Mouse (Mus musculus) spleen, embryonic (tissue): ENCODE data around the gene Fam198a.
"Not testable (repeated sequence)": the region's sequence is repeated elsewhere in the genome, so short reads cannot be mapped to it uniquely, and the experiment has no call there.

ENCODE experiments used
- CTCF ChIA-PET: fragments of 350-600 bp; sonication (Branson Sonifier 250); formaldehyde crosslinking; loops from one replicate; lab custom pipeline; 2022; lab: Charles Lee

The Fam198a gene

GRCm38 (mm10) chr9:122018782-122019395, 68.1 kb downstream of the Fam198a start:
- CTCF ChIA-PET = no interaction called here

- CTCF ChIA-PET = no interaction called here
Measured at GRCm38 (mm10) chr9:122020321-122020720, 69.5 kb downstream of the Fam198a start.

- CTCF ChIA-PET = not testable (repeated sequence)
Measured at GRCm38 (mm10) chr9:122021171-122021570, 70.4 kb downstream of the Fam198a start.

DNA sequence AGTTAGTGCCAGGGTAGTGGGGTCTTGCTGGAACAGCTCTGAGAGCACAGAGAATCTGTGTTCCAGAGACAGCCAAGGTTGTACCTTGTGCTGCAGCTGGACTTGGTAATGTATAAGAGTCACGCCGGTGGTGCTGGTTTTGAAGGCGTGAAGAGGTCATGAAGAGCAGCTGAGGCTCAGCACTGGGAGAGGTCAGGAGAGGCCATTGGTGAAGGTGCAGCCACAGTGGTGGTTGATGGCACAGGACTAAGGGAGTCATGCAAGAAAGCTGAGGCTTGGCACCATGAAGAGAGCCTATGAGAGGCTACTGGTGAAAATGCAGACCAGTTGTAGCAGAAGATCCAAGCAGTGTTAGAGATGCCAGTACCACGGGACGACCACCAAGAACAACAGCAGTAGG, 70.8 kb downstream of the Fam198a start:
- CTCF ChIA-PET = no interaction called here

DNA sequence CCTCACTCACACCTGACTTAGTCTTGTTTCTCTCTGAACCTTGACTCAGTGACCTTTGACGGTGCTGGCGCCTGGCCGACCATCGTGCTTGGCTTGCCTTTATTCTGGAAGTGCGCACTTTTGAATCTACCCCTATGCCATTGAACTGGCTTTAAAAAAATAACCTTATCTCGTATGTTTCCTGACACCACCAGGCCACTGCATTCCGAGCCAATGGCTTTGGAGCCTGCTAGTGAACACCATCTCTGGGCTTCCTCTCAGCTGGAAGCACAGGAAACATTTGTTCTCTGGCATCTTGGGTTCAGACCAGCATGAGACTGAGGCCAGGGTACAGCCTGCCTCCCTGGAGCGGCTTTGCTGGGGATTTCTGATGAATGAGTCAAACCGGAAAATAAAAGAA, 72.0 kb downstream of the Fam198a start:
- CTCF ChIA-PET = no interaction called here

- CTCF ChIA-PET = no interaction called here
Measured at GRCm38 (mm10) chr9:122023873-122024272, 73.1 kb downstream of the Fam198a start.

- CTCF ChIA-PET = no interaction called here
Measured at GRCm38 (mm10) chr9:122024419-122024818, 73.6 kb downstream of the Fam198a start.

GRCm38 (mm10) chr9:122025855-122026590, 75.2 kb downstream of the Fam198a start:
- CTCF ChIA-PET = no interaction called here

GRCm38 (mm10) chr9:122027081-122027913, 76.5 kb downstream of the Fam198a start:
- CTCF ChIA-PET = no interaction called here

DNA sequence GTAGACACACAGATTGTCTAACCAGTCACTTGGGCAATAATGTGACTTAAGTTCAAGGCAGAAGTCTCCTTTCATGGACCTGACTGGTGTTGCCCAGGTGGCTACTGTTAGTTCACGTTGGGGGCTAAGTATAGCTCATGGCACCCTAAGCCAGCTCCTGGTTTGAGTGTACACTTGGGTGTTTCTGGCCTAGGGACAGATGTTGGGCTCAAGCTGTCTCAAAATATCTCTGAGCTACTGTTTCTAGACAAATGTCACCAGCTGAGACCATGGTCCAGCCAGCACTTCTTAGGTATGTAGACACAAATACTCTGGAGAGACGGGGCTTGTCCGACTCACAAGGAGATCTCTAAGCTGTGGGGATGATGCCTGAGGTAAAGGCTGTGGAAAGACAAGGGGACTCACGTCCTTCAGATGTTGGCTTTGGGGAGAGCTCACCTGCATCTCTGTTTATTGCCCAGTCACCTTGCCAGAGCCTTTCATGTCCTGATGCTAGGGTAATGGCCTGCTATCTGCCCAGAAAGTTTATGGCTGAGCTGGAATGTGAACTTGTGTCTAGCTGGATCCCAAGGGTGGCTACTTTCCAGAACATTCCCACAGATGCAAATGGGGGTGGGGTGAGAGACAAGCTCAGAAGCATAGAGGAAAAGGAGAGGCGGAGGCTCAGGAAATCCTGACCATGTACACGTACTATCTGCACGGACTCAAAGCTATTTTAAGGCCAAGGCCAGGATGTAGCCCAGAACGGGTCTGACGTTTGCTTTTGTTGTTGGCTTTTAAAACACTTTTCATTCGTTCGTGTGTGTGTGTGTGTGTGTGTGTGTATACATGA, 77.3 kb downstream of the Fam198a start:
- CTCF ChIA-PET = no interaction called here

- CTCF ChIA-PET = no interaction called here
Measured at GRCm38 (mm10) chr9:122029765-122030164, 79.0 kb downstream of the Fam198a start.
